Mouse (Mus musculus) monocyte, adult 2 months (primary cell): ENCODE results near the gene Pik3c2a.
"Not testable (repeated sequence)": the region's sequence is repeated elsewhere in the genome, so short reads cannot be mapped to it uniquely, and the experiment has no call there.

Experiments
- DNase-seq, 2 experiments: peaks; one replicate each; pipeline ENCODE4 v3.0.0; 2022; ENCODE audit warnings: low spot score in 2 of 2, low read depth in 1 of 2

Pik3c2a gene

DNA sequence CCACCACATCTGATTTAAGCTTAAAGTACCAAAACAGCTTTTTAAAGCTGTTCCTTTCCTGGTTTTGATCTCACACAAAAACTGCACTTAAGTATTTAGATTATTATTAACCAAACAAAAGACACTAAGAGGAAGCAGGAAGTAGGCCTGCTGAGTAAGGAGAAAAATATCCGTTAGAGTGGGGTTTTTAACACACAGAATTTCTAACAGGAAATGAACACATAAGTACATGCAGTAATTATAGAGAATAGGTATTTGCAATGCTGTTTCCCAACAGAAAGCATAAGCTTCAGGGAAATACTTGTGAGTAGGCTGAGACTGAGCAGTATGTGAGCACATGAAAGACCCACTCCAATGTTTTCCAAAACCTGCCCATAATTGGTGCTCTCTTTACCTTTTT lies 33.8 kb downstream of the Pik3c2a start:
- no peak for DNase-seq

DNA sequence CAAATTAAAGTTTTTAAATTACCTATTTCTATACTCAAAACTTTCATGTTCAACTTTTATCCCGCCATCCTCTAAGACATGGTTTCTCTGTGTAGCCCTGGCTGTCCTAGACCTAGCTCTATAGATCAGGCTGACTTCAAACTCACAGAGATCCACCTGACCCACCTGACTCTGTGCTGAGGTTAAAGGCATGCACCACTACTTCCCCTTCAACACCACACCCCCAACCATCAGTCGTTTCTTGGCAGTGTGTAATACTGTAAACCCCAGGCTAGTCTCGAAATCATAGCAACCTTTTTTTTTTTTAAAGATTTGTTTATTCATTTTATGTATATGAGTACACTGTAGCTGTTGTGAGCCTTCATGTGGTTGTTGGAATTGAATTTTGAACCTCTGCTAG lies 50.9 kb downstream of the Pik3c2a start:
- DNase-seq: no peak

DNA sequence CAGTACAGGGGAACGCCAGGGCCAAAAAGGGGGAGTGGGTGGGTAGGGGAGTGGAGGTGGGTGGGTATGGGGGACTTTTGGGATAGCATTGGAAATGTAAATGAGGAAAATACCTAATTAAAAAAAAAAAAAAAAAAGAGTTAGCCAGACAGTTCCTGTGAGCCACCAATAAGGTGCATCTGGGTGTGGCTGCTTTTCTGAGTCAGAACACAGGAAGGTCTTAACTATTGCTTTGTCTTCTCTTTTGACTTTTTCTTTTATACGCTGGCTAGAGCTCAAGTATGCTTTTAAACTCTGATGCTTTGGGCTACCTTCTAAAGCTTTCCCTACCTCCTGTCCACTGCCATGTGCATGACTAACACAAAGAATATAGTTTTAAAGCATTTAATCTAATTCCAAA lies 55.9 kb downstream of the Pik3c2a start:
- DNase-seq: not testable (repeated sequence)

DNA sequence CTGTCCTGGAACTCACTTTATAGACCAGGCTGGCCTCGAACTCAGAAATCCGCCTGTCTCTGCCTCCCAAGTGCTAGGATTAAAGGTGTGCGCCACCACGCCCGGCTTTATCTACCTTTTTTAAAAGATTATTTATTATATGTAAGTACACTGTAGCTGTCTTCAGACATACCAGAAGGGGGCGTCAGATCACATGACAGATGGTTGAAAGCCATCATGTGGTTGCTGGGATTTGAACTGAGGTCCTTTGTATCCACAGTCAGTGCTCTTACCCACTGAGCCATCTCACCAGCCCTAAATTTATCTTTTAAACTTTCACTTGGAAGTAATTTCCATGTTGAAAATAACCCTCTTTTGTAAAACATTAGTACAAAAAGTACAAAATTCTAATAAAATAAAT lies 64.1 kb downstream of the Pik3c2a start:
- not testable (repeated sequence) for DNase-seq

DNA sequence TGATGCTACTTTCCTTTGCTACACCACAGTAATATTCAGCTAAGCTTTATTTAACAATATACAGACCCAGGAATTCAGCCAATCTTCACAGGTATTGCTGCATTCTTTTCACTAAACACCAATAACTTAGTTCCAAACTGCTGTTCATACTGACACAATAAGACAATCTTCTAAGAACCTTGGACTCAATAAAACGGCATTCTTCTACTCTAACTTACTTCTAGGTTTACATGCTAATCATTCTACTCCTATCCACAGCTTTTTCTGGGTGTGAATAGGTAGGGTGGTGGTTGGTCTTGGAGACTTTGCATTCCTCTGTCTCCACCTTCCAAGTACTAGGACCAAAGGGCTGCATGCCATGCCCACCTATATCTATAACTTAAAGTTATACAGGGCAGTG lies 69.0 kb downstream of the Pik3c2a start:
- DNase-seq: no peak

DNA sequence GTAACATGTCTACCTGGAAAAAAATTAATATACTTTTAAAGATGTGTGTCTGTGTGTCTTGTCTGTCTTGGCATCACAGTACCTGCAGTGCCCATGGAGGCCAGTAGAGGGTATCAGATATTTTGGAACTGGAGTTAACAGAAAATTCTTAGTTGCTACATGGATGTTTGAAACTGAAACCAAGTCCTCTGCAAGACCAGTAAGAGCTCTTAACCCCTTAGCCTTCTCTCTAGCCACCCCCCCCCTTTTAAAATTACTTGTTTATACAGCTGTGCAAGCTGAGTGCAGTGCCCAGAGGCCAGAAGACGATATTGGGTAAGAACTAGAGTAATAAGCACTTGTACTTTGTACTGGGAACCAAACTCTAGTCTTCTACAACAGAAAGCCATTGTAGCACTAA lies 107.0 kb downstream of the Pik3c2a start:
- DNase-seq: peak; percentile 41 to 48

DNA sequence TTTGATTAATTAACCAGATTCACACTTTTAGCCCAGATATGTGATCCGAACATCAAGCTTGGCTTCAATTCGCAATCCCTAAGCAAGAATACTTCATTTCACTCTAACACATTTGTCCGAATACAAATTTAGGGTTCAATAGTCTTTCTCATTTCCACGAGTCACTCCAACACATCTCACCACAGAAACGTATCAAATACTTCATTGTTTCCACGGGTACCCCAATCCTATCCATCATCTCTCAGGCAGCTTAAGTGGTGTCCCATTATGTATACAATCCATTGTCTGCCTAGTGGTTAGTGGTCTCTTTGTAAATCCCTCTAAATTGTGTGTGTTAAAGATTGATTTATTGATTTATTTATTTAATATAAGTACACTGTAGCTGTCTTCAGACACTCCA lies 108.1 kb downstream of the Pik3c2a start:
- DNase-seq: no peak

DNA sequence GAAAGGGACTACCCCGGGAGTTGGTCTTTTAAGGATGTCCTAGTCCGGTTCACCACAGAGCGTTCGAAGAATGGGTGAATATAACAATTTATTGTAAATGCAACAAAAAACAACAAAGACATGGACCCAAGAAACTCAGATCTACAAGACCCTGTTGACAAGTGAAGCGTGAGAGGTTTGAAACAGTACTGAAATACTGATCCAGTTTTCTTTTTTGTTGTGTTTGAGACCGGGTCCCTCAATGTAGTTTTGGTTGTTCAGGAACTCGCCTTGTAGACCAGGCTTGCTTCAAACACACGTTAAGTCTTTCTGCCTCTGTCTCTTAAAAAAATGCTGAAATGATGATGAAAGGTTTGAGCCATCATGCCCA lies 108.6 kb downstream of the Pik3c2a start:
- no peak for DNase-seq

DNA sequence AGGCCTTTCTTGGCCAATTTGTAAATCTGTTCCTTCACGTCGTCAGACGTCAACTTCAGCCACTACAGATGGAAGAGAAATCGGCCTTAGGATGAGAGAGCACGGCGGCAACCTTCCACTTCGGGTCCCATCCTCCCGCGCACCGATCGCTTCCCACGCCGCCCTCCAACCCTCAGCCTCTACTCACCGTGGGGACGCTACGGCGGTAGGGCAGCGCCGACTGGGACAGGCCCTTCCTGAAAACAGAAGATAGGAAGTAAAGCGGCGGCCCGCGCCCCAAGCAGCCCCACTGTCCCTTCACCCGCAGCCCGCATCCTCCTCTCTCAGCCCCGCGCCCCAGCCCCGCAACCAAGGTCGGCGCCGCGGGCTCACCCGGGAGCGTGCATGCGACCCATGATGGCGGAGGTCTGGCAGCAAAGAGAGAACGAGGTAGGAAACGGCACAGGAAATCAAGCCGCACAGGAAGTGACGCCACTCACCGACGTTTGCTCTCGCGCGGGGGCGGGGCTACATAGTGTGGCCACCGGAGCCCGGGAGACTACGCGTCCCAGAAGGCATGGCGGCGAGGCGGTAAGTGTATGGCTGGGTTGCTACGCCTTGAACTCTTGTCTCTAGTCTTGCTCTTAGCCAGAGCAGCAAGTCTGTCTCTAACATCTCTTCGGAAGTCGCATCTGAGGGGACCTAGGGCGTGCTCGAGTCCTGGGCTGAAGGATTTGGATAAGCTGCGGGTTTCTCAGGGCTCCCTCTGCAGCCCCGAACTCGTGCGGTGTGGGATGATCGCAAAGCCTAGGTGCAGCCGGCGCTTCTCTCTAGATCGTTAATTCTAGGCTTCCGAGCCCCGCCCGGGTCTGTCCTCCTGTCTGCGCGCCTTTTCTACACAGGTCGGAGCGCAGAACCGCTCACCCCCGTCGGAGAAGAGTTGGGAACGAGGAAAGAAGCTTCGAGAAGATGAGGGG lies 109.3 kb downstream of the Pik3c2a start, which contains the start of gene Rps13:
Gene Rps13 (minus strand): TSS at position 483 of the 956 bp plus-strand sequence.
- peak; percentile 90 to 96 for DNase-seq

DNA sequence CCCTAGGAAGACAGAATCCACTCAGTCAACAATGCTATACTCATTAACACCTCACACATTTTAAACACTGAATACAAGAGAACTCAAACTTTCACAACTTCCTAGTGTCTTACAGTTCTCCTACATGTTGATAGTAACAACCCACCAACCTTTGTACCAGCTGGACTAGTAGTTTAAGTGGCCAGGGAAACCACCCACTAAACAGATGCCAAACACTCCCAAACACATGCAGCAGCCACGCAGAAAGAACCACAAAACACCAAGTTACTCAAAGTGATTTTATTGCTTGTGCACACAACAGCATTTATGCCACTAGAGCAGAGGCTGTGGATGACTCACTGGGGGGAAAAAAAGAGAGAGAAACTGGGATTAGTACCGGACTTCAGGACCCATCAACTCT lies 112.0 kb downstream of the Pik3c2a start:
- no peak for DNase-seq

DNA sequence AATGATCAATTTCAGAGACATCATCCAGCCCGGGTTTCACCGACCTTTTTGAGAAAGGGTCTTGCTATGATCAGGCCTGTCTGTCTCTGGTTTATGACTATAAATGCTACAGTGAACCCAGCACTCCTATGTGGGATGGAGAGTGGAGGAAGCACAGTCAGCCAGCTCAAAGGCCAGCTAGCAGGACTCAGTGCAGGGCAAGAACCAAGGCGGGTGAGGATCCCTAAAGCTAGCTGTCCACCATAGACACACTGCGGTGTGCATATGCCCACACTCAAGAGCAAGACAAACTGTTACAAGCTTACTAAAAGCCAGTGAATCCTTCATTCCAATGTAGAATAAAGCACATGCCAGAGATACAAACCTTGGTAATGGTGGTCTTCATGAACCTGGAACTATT lies 113.4 kb downstream of the Pik3c2a start:
- no peak for DNase-seq

DNA sequence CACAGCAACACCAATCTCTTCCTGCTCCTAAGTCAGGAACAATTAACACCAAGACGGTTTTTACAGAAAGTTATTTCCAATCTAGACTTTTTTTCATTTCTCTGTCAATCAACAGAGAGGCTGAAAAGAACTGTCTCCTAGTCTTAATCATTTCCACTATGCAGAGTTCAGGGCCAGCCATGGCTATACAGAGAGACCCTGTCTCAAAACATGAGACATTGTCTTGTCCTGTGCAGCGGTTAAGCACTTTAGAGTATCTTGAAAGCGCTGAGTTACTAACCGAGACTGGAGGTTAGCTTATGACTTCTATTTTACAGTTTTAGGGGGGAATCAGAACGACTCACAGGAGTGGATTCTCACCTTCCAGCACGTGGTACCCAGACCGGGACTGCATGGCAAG lies 114.5 kb downstream of the Pik3c2a start:
- DNase-seq: no peak

DNA sequence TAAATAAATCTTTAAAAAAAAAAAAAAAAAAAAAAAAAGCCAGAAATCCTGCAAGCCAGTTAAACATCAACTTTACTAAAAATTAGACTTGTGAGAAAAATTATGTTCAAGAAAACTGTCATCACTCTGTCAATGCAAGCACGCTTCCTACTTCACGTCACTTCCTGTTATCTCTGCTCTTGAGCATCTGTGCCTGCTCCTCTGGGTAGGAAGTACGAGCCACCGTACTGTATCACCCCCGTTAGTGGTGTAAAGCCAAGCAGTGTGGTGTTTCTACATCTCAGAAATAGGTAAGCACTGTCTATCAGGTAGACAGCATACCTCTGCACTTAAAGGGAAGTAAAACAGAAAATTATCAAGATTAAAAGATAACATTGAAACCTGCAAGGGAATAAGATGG lies 115.3 kb downstream of the Pik3c2a start:
- no peak for DNase-seq

DNA sequence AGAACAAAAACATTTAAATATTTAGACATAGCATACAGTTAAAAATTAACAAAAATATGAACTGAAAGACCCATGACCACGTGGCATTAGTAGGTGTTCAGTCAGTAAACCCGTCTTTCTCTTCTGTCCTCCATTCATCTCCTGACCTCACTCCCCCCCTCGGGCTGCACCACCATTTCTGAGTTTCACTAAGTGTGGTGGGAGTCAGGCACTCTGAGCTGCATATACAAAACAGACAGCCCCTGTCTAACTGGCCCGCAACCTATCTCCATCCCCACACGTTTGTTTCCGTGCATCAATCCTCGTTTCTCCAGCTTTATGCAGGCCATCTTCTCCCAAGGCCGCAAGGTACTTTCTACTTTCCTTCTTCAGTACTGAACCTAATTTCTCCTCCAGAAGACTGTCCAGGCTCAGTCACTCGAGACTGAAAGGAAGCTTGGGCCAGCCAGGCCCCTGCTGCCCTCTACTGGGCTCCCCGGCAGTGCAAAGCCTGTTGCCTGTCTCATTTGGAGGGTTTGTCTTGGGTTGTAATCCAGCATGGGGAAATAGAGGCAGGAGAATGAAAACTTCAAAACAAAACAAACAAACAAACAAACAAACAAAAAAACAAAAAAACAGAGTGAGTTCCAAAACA lies 119.8 kb downstream of the Pik3c2a start:
- DNase-seq: no peak

DNA sequence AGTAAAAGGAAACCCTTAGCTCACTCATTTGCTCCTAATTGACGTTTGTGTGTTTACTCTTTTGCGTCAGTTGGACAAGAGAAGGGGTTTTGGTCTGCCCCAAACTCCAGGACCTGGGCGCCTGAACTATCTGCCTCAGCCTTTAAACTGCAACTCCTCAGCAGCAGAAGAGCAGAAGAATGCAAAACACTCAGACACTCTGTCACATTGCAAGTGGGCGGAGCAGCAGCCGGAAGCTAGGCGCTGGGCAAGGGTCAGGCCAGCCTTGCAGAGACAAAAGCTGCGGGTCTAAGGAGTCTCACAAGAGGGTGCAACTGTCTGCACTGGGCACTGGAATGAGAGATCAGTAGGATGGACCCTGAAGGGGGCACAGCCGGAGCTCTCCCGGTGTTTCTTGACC lies 133.8 kb downstream of the Pik3c2a start:
- DNase-seq: no peak

DNA sequence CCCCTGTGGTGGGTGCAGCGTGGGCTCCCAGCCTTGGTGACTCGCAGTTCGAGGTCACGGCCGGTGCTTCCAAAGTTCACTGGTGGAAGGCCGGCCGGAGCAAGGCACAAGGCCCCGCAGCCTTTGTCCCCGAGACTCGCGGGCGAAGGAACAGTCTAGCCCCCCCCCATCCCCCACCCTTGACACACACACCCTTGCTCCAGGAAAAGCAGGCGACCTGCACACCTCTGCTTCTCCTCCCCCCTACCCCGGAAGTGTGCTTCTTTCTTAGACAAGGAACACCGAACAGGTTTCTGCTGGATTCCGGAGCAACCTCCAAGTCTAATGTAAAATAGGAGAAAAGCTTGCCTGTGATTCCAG lies 134.6 kb downstream of the Pik3c2a start:
- DNase-seq: no peak

DNA sequence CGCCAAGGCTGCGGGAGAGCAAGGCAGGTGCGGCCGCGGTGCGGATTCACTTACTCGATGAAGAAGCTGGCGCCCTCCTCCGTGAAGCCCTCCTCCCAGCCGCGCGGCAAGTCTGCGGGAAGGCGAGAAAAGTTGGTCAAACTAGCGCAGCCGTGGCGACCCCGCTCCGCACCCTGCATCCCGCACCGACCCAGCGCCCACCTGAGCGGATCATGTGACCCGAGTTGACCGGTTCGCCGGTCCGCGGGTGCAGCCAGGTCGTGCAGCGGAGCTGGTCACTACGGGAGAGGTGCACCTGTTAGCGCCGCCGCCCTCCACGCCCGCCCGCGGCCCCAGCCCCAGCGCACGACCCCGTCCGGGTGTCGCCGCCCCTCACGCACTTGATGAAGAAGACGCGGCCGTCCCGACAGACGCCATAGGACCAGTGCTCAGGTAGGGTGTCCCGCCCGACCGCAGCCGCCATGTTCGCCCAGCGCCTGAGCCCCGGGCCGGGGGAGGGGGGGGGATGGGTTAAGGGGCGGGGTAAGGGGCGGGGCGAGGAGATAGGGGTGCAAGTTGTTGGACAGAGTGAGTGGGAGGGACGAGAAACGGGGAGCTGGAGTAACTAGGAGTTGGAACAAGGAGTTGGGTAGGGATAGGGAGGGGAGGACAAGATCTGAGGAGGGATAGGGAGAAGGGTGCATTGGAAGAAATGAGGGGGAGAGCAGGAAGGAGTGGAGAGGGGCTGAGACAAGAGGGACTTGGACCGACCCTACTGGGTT lies 135.2 kb downstream of the Pik3c2a start, which contains the start of gene Plekha7:
Gene Plekha7 (minus strand): TSS at position 506 of the 761 bp plus-strand sequence.
- no peak for DNase-seq

DNA sequence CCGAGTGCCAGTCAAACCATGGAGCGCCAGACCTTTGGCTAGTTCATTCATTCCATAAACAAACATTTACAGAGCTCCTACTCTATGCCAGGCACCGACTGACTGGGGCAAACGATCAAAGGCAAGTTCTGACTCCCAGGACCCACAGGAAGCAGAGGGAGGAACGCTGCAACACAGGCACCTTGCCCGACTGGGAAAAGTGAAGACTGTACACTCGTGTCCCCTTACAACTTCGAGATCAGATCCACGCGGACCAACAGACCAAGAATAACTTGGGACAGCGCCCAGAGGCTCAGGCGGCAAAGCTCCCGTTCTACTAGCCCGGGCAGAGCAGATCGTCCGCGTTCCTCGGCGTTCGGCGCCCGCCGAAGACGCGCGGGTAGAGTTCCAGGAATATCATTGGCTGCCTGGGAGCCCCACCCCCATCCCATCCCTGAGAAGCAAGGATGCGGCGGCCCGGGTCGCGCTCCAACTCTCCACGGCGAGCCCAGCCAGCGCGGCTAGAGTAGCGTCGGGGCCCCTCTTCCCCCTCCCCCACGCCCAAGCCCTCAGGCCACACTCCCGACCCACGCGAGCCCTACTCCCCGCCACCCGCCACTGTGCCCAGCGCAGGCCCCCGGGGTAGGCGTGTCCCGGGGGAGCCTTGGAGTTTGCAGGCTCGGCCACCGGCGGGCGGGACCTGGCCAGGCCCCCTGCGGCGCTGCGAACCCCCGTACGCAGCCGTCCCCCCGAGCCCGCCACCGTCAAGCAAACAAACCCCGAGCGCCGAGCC lies 136.0 kb downstream of the Pik3c2a start:
- no peak for DNase-seq

DNA sequence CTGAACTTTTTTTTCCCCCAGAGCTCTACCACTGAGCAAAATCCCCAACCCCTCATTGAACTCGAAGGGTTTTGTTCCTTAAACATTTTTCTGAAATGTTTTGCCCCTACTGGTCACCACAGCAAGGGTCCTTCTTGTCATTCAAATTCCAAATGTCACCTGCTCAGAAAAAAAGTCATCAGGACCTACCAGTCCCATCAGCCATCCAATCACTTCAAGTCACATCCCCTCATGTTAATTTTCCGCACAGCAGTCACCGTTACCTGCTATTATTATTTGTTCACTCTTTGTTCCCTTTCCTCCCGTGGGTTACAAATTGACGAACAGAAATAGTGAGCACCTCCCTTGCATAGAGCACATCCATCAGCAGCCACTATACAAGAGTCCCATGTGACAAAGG lies 136.6 kb downstream of the Pik3c2a start:
- DNase-seq: no peak

DNA sequence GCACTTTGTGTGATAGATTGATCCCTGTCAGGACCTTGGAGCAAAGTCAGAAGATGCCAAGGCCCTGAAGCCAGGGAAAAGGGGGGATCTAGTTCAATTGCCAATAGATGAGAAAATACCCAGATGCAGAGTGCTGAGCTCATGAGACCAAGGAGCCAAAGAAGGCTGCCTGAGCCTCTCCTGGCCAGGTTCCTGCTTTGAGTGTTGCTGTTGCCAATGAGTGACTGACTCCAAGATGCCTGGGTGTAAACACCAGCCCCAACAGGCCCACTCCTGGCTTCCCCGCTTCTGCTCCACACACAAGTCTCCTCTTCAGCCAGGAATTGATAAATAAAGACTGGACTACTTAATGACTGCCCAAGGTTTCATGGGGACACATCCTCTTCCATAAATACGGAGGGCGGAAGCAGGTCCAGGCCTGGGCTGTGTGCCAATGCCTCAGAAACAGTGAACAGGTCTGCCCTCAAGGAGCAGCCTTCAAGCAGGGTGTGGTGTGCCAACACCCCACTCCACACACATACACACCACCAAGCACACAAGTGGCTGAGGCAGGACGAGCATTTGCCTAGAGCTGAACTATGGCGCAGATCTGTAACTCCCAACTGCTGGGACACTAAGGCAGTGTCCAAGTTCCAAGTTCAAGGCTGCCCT lies 141.5 kb downstream of the Pik3c2a start:
- DNase-seq: no peak

DNA sequence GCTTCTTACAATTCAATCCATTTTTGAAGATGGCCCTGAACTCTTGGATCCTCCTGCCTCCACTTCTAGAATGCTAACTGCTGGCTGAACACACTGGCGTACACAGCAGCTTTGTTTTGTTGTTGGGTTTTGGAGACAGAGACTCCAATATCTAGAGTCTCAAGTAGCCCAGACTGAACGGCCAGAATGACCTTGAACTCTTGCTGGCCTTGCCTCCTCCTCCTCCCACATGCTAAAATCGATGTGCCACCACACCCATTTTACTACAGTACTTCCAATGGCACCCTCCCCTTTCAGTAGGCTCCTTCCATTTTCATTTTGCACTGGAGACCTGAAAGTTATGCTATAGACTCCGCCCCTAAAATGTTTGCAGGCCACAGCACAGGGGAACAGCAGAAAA lies 142.1 kb downstream of the Pik3c2a start:
- no peak for DNase-seq
